Mouse (Mus musculus) ovary, postnatal 10 days (tissue): Measurements from ENCODE around the gene Gm614.

Source experiments
- DNase-seq: peaks from one replicate; pipeline ENCODE4 v3.0.0; 2022; ENCODE audit warnings: low spot score

The Gm614 gene

DNA sequence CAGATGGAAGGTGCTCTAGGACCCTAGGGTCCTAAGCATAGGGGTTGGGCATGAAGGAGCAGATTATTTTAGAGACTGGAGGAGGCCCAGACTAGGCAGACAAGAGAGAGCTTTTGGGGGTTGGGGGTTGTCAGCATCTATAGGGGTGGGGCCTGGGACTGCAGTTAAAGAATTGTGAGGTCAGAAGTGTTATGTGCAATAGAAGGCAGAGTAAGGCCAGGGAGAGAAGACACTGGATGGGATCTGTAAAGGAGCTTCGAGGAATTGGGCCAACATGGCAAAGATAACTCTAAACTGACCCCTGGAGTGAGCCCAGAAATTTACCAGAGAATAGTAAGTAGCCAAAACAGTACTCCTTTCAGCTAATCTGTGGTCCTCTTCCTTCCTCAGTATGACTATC, at the start of gene Gm614:
Gm614 (minus strand) TSS at position 101 of the 400 bp plus-strand sequence.
- DNase-seq = no peak

DNA sequence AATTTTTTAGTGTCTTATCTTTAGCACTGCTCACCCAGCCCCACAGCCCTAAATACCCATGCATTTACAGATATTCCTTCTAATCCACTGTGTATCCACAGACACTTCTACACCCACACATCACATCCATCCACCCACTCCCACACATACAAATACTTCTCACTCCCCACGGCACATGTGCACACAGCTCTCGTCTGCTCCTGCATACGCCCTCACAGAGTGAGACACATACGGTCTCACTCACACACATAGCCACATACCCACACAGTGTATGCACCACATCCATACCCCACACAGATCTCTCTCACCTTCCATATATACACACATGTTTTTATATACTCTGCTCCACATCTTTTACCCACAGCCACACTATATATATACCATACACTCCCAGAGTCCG, 45.5 kb upstream of the Gm614 start:
- DNase-seq = no peak

DNA sequence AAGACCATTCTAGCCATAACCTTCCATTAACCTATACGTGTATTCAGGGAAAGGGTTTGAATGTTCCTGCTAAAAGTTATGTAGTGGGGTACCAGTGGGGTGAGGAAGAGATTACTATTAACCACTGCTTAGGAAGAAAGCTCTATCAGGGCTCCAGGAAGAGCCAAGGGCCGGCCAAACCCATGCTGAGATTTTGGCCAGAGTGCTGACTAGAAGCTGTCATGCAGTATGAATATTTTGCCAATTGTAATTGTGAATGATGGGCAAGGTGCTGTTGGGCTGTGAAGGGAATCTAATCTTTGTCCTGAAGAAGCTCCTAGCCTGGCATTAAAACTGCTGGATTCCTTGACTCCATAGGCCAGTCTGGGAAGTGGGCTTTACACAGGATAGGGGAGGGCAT, 40.9 kb upstream of the Gm614 start:
- DNase-seq = no peak

DNA sequence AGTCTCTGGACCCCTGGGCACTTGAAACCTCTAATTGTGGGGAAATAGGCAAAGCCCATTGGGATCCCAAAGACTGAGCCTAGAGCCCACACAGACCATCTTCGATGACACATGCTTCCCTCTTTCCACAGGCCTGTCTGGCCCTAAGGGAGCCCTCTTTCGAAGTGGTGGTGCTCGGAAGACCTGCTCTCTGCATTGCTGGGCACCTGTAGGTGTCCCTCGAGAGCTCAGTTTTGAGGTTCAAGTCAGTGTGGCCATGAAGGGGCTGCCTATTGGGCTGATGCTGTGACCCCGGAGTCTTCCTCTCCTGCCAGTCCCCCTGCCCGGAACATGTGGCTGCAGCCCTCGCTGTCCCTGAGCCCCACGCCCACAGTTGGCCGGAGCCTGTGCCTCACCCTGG, 37.9 kb upstream of the Gm614 start:
- no peak for DNase-seq

DNA sequence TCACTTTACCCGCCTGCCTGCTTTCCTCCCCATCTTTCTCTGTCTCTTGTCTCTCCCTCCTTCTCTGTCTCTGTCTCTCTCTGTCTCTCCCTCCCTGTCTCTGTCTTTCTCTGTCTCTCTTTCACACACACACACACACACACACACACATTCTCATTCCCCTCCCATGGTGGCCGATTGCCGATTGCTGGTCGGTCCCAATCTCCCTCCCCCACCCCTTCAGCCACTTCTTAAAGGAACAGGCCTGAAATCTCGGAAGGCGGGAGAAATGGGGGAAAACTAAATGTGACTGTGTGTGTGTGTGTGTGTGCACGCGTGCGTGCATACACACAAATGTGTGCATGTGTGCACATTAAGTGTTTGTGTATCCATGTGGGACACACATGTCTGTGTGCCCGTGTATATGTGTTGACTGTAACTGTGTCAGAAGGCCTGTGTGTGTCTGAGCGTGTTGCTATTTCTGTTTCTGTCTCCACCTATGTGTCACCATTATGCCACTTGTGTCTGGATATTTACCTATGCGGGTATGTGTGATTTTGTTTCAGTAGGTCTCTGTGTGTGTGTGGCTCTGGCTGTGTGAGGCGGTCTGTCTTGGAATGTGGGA, 36.7 kb upstream of the Gm614 start:
- no peak for DNase-seq

DNA sequence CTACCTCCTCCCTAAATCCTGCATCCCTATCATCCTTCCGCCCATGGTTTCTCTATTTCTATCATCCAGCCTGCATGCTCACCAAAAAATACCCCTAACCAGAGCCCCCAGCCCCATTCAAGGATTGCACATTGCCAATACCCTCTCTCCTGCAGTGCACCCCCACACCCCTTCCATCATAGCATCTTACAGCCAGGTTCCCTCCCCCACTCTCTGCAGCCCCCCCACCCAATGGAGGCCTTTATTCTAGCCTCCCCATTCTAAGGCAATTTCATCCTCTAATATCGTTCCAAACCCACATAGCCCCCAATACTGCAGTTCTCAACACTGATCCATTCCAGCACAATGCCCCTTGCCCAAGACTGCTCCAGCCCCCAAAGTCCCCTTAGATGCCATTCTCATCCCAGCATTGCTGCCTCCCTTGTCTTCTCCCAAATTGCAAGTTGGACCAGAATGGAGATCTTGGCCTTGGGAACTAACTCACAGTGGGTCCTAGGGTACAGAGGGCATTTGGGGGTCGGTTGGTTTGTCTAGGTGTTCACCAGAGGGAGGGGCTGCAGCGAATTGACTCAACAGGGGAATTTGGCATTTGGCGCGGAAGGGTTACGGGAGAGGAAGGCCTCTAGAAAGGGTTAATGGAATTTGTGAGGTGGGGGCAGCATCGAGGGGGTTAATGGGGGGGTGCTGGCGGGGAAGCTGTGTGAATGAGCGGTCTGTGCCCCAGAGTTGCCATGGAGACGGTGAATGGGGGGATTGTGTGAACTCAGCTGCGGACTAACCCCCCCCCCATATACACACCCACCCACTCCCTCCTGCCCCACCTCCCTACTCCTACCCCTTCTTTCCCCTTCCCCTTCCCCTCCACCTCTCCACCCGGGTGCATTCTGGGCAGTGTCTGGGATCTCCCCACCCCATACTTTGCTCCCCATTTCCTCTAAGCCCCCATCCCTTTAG, 36.0 kb upstream of the Gm614 start:
- no peak for DNase-seq

DNA sequence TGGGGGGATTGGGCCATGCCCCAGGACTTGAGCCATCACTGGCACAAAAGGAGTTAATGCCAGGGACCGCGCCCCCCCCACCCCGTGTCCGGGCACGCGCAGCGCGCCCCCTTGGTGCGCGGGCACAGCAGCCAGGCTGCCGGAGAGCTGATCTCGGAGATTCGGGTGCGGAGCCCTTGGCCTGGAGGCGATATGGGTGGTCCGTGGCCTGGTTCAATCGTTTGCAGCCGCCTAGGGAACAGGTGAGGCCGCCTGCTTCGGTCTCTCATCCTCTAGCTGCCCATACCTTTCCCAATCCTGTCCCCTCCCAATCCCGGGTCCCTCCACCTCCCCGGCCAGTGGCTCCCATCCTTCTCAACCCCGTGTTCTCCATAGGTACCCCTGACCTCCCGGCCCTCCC, 35.3 kb upstream of the Gm614 start, which contains the start of gene Nlgn3:
Nlgn3 (plus strand) TSS at position 114 of the 400 bp plus-strand sequence.
- DNase-seq = no peak

DNA sequence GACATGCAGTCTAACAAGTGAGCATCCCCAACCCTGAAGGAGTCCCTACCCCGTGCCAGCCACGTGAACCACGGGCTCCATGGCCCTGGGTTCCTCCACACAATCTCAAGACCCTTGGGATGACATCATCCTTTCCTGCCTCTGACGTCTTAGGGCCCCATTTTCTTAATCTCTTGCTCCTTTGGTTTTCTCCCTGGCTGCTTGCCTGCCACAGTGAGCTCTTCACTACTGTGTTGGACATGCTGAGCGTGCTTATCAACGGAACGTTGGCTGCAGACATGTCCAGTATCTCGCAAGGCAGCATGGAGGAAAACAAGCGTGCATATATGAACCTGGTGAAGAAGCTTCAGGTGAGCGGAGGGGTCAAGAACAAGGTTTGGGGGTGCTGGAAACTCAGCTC, 26.3 kb upstream of the Gm614 start:
- DNase-seq = no peak

DNA sequence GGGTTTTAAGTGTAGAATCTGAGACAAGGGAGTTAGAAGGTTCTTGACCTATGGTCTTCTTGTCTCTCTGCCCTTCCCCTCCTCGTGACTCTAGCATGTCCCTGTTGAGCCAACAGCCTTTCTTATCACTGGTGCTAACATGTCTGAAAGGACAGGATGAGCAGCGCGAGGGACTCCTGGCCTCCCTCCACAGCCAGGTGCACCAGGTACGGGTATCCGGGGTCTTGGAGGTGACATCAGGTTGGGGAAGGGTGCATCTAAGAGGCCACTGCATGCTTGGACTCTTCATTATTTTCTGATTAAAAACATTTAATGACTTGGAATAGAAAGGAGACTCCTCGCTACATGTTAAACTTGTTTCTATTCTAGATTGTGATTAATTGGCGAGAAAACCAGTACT, 25.2 kb upstream of the Gm614 start:
- DNase-seq = no peak

DNA sequence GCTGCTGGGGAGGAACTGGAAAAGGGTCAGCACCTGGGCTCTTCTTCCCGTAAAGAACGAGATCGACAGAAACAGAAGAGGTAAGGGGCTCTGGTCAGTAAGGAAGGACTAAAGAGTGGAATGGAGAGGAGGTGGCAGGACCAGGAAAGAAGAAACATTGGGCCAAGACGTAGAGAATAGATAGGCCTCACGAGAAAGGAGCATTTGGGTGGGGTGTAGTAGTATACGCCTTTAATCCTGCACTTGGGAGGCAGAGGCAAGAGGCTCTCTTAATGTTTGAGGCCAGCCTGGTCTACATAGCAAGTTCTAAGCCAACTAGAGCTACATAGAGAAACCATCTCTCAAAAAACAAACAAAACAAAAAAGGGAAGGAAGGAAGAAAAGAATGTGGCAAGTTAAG, 24.6 kb upstream of the Gm614 start:
- no peak for DNase-seq

DNA sequence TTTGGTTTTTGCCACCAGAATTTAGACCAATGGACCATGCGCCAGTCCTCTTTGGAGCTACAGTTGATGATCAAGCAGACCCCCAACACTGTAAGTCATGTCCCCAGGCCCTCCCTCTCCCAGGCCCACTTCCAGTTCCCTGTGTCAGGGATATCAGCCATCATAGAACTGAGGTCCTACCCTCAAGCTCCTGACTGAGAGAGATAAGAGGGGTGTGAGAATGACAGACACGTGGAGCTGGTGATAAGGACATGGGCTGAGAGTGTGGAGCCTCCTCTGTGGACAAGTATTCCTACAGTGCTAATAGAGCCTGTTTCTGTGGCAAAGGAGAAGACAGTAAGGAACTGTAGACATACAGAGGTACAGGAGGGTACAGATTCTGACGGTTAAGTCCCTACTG, 23.8 kb upstream of the Gm614 start:
- no peak for DNase-seq

DNA sequence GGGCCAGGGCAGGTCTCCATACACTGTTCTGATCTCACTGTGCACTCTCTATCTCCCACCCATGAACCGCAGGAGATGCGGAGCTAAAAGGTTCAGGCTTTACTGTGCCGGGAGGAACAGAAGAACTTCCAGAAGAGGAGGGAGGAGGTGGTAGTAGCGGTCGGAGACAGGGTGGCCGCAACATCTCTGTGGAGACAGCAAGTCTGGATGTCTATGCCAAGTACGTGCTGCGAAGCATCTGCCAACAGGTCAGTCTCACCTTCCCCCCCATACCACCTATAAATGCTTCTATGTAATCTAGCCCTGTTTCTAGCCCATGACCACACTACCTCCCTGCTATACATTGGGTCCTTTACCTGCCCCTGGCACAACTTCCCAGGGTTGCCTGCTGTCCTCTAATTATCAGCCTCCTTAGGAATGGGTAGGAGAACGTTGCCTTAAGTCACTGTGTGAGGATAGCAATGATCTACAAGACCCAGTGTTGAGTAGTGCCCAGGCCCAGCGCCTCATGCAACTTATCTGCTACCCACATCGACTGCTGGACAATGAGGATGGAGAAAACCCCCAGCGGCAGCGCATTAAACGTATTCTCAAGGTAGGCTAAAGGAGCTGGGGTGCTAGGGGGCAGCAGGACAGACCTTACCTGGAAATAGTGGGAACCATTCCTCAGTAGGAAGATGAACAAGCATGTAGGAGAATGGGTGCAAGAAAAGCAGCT, 22.3 kb upstream of the Gm614 start:
- no peak for DNase-seq

DNA sequence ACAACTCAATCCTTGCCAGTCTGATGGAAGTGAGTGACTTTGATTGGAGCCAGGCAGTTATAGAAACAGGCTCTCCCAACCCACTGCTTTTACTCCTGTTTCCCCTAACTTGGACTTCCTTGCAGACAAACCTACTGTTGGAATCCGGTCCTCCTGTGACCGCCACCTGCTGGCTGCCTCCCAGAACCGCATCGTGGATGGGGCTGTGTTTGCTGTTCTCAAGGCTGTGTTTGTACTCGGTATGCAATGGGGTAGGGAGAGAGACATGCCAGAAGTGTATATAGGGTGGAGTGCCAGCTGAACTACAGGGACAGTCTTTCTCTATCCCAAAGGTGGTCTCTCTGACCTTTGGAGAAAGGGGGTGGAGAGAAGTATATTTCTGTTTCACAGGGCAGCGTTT, 21.7 kb upstream of the Gm614 start:
- no peak for DNase-seq

DNA sequence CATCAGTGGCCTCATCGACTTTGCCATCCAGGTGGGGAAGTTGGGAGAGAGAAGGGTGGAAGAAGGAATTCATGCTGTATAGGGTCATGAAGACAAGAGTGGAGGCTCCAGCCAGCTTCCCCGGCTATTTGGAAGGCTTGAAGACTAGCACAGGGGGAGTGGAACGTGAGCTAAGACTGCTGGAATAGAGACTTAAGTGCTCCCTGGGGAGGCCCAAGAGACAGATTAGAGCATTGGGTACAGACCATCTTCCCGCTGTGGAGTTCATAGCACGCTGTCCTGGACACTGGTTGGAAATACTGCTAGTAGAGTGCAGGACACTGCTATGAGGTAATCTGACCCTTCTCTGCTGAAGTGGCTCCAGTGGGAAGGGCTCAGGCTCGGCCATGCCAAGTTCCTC, 19.0 kb upstream of the Gm614 start:
- no peak for DNase-seq

DNA sequence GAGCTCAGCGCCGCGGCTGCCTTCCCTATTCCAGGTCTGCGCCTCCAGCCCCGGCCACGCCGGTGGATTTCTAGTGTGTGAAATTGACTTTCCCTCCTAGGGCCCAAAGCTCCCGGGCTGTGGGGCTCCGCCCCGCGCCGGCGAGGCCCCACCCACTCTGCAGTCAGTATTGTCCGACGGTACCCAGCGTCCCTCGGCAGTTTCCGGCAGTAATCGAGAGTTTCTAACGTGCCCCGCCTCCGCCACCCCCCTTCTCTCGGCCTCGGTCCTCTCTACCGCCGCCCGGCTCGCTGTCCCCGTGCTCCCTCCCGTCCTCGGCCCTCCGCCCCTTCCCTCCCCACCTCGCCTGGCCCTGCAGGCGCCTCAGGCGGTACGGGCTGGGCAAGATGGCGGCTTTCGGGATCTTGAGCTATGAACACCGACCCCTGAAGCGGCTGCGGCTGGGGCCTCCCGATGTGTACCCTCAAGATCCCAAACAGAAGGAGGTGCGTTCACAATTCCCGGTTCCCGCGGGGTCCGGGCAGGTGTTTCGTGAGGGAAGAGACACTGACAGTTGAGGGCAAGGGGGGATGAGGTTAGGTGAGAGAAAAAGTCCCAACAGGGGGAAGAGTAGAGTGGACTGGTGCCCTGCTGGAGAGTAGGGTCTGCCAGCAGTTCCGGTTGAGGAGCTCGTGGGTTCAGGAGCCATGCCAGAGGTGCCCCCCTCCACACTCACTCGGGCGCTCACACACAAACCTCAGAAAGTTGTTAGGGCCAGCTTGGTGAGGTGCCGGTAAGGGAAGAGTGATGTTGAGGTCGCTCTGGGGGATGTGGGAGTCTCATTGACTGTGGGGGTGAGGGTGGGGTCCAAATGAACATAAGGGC, 10.3 kb upstream of the Gm614 start, which contains the start of gene Med12:
Med12 (plus strand) TSS at position 156 of the 864 bp plus-strand sequence.
- peak; percentile 45 for DNase-seq

DNA sequence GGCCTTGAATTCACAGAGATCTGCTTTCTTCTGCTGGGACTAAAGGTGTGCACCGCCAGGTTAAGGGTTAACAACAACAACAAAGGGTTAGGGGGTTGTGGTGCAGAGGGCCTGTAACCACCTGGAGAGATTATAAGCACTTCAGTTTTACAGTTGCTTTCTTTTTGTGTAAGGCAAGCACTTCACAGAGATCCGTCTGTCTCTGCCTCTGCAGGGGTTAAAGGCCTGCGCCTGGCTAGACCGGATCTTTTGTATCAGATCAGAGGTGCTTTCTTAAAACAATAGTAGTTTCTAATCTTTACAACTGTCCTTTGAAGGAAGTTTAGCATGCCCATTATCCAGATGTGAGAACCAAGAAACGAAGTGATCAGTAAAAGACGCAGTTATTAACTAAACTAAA, 9.6 kb upstream of the Gm614 start:
- DNase-seq = no peak

DNA sequence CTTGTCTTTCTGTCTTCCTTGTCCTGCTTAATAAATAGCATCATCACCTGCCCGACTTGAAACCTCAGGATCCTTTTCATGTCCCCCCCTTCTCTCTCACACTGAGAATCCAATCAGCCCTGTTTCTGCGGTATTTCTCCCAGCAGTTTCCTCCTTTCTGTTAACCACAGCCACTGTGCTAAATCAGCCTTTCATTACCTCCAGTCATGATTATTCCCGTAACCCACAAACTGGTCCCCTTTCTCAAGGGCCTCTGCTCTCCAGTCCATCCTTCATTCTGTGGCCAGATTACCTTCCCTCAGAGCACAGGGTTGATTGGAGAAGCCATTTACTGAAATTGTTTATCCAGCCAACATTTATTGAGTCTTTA, 4.9 kb upstream of the Gm614 start, which contains the start of gene Gm20489:
Gm20489 (minus strand) TSS at position 269 of the 370 bp plus-strand sequence.
- DNase-seq = no peak

DNA sequence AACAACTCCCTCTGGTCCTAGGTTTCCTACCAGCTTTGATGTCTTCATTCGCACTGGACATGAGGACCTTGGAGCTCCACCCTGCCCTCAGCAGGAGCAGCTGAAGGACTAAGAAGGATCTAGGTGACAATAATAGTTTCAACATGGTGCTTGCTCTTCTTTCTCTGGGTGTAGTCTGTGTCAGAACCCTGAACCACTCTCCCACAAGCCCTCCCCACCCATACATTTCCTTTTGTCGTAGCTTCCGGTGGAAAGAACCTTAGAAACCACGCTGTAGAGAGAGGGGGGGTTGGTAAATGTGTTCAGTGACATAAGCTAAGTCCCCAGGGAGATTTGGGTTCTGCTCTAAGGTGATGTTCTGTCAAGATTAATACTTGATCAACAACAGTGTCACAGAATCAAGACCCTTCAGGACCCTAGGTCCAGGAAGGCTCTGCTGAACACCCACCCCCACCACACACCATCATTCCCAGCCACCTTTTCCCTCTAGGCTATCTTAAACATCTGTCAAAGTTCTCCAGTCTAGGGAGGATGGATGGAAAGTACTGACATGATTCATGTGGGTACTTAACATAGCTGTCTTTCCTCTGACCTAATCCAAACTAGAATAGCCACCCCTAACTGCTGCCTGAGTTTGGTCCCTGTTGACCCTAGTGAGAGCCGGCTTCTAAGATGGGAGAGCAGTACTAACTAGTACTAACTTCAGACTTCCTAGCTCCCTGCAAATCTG, 4.4 kb upstream of the Gm614 start, which contains the start of gene Il2rg:
Il2rg (minus strand) TSS at position 231 of the 730 bp plus-strand sequence.
- no peak for DNase-seq

DNA sequence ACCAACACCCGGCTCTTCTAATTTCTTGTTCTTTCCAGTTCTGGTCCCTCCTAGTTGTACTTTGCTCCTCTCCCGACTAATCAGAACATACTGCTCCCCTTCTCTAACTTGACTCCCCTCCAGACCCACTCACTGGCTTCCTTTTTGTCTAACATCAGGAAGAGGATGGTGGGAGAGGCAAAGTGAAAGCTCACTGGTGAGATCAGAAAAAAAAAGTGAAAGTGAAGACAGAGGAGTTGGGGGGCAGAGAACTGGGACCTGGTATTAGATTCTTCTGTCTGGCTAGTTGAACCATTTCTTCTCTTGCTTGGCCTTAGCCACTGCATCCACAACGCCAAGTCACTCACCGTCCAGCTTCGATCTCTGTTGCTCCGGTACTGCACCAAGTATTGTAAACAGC, 2.8 kb upstream of the Gm614 start:
- DNase-seq = no peak

DNA sequence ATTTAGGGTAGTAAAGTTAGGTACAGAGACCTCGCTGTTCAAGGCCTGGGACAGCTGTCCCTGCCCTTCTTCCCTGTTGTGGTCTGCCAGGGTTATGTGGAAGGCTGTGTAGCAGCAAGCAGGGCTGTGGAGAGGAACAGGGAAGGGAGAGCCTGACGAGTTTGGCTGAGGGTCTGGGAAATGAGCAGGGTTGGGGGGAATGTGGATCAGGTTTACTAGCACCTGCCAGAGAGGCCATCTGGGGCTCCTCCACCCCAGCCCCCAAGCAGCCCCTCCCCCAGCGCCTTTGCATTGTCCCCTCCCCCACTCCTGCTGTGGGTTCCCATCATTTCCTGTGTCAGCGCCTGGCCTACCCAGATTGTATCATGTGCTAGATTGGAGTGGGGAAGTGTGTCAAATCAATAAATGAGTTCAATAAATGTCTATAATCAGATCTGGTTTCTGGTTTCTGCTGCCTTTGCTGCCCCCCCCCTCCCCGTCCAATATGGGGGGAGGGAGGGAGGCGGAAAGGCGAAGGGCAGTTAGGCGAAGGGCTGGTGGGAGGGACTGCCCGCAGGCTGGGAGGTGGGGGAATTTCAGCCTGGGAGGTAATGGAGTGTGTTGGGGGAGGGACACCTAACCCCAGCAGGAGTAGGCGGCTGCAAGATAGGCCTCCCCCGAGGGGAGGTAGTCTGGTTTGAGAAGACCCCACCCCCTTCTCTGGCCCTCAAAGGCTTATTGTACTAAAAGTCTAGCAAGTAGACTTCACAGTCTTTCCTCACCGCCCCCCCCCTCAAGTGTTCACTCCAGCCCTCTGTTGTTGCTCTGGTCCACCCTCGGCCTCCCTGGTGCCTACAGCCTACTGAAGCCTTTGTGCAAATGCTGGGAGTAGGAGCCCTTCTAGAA, 3.1 kb downstream of the Gm614 start:
- no peak for DNase-seq
